Mouse (Mus musculus): Measurements from ENCODE around the gene Wtip.

- TF ChIP-seq POLR2A (IDR thresholded peaks at IDR 0.05; ENCODE audit: borderline replicate concordance, extremely low read depth, insufficient read depth, insufficient read length, poor library complexity, severe bottlenecking) (no peak), CTCF (IDR thresholded peaks at IDR 0.05; ENCODE audit: borderline replicate concordance, extremely low read depth, insufficient read depth, insufficient read length) (no peak)
Measured at GRCm38 (mm10) chr7:34100002-34100401, 33.1 kb downstream of the Wtip start.

All from brain, embryonic 14.5 days (tissue).